Mouse (Mus musculus) heart, adult 2 months (tissue): ENCODE data around the gene Man1c1.

ENCODE experiments used
- CTCF ChIP-seq: fragments of 200-600 bp; IDR thresholded peaks from 2 replicates; pipeline ENCODE4 v1.8.1; 2022; ENCODE audit warnings: antibody characterized with exemption, mild to moderate bottlenecking, moderate library complexity
- EP300 ChIP-seq: fragments of 200-500 bp; IDR thresholded peaks from 2 replicates; pipeline ENCODE4 v1.6.1; 2011; ENCODE audit warnings: low read depth, low read length, control low read depth; ENCODE audit not compliant: insufficient read depth
- POLR2A ChIP-seq: fragments of 200-500 bp; IDR thresholded peaks from 2 replicates; pipeline ENCODE4 v1.6.1; 2011; ENCODE audit warnings: mild to moderate bottlenecking, low read depth, low read length, control low read depth; ENCODE audit not compliant: insufficient read depth

DNA sequence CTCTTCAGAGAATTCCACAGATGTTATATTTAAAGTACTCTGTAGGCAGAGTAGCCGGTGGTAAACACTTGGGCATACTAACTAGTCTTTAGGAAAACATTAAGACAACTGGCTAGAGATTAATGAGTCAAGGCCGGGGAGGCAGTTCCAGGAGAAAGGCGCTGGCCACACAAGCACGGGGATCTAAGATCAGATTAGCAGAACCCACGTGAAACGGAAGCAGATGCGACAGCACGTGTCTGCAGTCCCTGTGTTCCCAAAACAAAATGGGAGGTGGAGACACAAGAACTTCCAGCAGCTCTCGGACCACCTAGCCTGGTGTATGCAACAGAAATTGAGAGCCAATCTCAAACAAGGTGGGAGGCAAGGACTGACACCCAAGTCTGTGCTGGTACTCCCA lies 82.4 kb downstream of the Man1c1 start:
- TF ChIP-seq EP300, result no peak
- TF ChIP-seq POLR2A, result no peak
- TF ChIP-seq CTCF, result no peak
